Mouse (Mus musculus) left cerebral cortex, postnatal 4 days (tissue): ENCODE data around the gene Klhl5. TPM values are rescaled to one million over a fixed set of nuclear protein-coding genes. Genes with fewer than 3 reads are reported as not detected.

Source experiments
- DNase-seq: peaks from one replicate; pipeline ENCODE4 v3.0.0-alpha.2; 2022
- intact Hi-C: fragments of 180-260 bp; cut with DNase I; formaldehyde crosslinking; loops from one replicate; pipeline ENCODE4 v1.15.1; 2025
- total RNA-seq, 2 experiments: library from RNA; stranded (reverse); gene quantifications; 2 replicates each; pipeline ENCODE4 v1.2.3; 2021

The Klhl5 gene
- 10 to 100 TPM; 73.2 to 80.2 TPM for total RNA-seq

GRCm38 (mm10) chr5:65106876-65107772 is at the start of gene Klhl5:
TSS of gene Klhl5 (plus strand) at chr5:65107539.
- peak; percentile 94 for DNase-seq
- intact Hi-C loops = no loop called here

- intact Hi-C loops = no loop called here
- no peak for DNase-seq
Observed at GRCm38 (mm10) chr5:65057596-65057995, 49.7 kb upstream of the Klhl5 start.

GRCm38 (mm10) chr5:65059806-65060205 is 47.5 kb upstream of the Klhl5 start:
- no peak for DNase-seq
- intact Hi-C loops = no loop called here

GRCm38 (mm10) chr5:65062236-65062635 is 45.1 kb upstream of the Klhl5 start:
- intact Hi-C loops = no loop called here

GRCm38 (mm10) chr5:65063266-65063665 is 44.1 kb upstream of the Klhl5 start:
- intact Hi-C loops = no loop called here
- no peak for DNase-seq

More at GRCm38 (mm10) chr5:65062236-65062635, 45.1 kb upstream of the Klhl5 start:
- DNase-seq = no peak

- no peak for DNase-seq
- intact Hi-C loops = no loop called here
Observed at GRCm38 (mm10) chr5:65068166-65068565, 39.2 kb upstream of the Klhl5 start.

GRCm38 (mm10) chr5:65069872-65070271 is 37.5 kb upstream of the Klhl5 start:
- no peak for DNase-seq
- intact Hi-C loops = no loop called here

- intact Hi-C loops = no loop called here
- peak; percentile 10 for DNase-seq
Observed at GRCm38 (mm10) chr5:65071689-65072118, 35.6 kb upstream of the Klhl5 start.

- DNase-seq = no peak
- intact Hi-C loops = no loop called here
Observed at GRCm38 (mm10) chr5:65073247-65073646, 34.1 kb upstream of the Klhl5 start.

- intact Hi-C loops = no loop called here
- no peak for DNase-seq
Observed at GRCm38 (mm10) chr5:65074693-65075092, 32.6 kb upstream of the Klhl5 start.

- no peak for DNase-seq
- intact Hi-C loops = no loop called here
Observed at GRCm38 (mm10) chr5:65076087-65076486, 31.3 kb upstream of the Klhl5 start.

GRCm38 (mm10) chr5:65076748-65077147 is 30.6 kb upstream of the Klhl5 start:
- no peak for DNase-seq
- intact Hi-C loops = no loop called here

GRCm38 (mm10) chr5:65078081-65078480 is 29.3 kb upstream of the Klhl5 start:
- intact Hi-C loops = no loop called here

GRCm38 (mm10) chr5:65079881-65080280 is 27.5 kb upstream of the Klhl5 start:
- intact Hi-C loops = no loop called here
- no peak for DNase-seq

More at GRCm38 (mm10) chr5:65078081-65078480, 29.3 kb upstream of the Klhl5 start:
- DNase-seq = no peak

- no peak for DNase-seq
- intact Hi-C loops = no loop called here
Observed at GRCm38 (mm10) chr5:65081836-65082235, 25.5 kb upstream of the Klhl5 start.

GRCm38 (mm10) chr5:65086522-65086921 is 20.8 kb upstream of the Klhl5 start:
- intact Hi-C loops = no loop called here

GRCm38 (mm10) chr5:65089707-65090106 is 17.6 kb upstream of the Klhl5 start:
- intact Hi-C loops = no loop called here
- DNase-seq = no peak

More at GRCm38 (mm10) chr5:65086522-65086921, 20.8 kb upstream of the Klhl5 start:
- no peak for DNase-seq

- DNase-seq = no peak
- intact Hi-C loops = no loop called here
Observed at GRCm38 (mm10) chr5:65091184-65091858, 16.0 kb upstream of the Klhl5 start.

GRCm38 (mm10) chr5:65091921-65092320 is 15.4 kb upstream of the Klhl5 start, which contains the start of gene Tmem156:
TSS of gene Tmem156 (minus strand) at chr5:65092132.
- intact Hi-C loops = no loop called here
- no peak for DNase-seq

- peak; percentile 31 for DNase-seq
- intact Hi-C loops = no loop called here
Observed at GRCm38 (mm10) chr5:65093769-65094168, 13.6 kb upstream of the Klhl5 start.

- DNase-seq = no peak
- intact Hi-C loops = no loop called here
Observed at GRCm38 (mm10) chr5:65094902-65095545, 12.3 kb upstream of the Klhl5 start.
